Mouse (Mus musculus): ENCODE results near the gene Mcat.

Mcat gene

GRCm38 (mm10) chr15:83500352-83500751 is 63.2 kb downstream of the Mcat start:
- DNase-seq = peak; percentile 78

GRCm38 (mm10) chr15:83499211-83499755 is 64.3 kb downstream of the Mcat start:
- DNase-seq = no peak

DNA sequence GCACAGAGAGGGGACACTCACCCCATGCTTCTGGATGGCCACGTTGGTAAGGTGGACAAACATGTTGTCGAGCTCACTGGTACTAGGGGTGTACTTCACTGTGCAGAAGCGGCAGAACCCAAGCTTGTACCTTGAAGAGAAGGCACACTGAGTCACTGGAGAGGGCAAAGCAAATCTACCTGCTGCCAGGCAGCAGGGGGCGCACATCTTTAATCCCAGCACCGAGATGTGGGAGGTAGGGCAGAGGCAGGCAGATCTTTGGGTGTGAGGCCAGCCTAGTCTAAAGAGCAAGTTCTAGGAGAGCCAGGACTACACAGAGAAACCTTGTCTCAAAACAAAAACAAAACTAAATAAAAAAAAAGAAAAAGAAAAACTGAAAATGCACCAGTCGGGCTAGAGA is 66.3 kb downstream of the Mcat start:
- peak; percentile 33 to 41 for DNase-seq

Data from B cell, adult 2 months (primary cell).